Mouse (Mus musculus) ES-Bruce4 (cell line): ENCODE data around the gene Tra2a. TPM values are rescaled to one million over a fixed set of nuclear protein-coding genes. Genes with fewer than 3 reads are reported as not detected.
A peak's percentile ranks its signal among the peaks of the same experiment; 100 is the strongest.

Source experiments
- H3K27ac ChIP-seq: 2 replicates; pipeline ENCODE4 v1.5.1; 2012; ENCODE audit warnings: low read length, inconsistent platforms; ENCODE audit not compliant: insufficient read depth
- H3K27me3 ChIP-seq: 2 replicates; pipeline ENCODE4 v1.6.1; 2012; ENCODE audit warnings: mild to moderate bottlenecking, low read length, inconsistent platforms; ENCODE audit not compliant: control insufficient read depth, poor library complexity, insufficient read depth, severe bottlenecking
- H3K36me3 ChIP-seq: 2 replicates; pipeline ENCODE4 v1.6.1; 2012; ENCODE audit warnings: inconsistent platforms, mild to moderate bottlenecking, low read length, moderate library complexity; ENCODE audit not compliant: control insufficient read depth, poor library complexity, insufficient read depth, severe bottlenecking
- H3K4me1 ChIP-seq: one replicate; pipeline ENCODE4 v1.8.1; 2011; ENCODE audit warnings: low read length; ENCODE audit not compliant: control insufficient read depth, insufficient read depth
- H3K4me3 ChIP-seq: 2 replicates; pipeline ENCODE4 v1.5.1; 2011; ENCODE audit warnings: low read depth, mild to moderate bottlenecking, low read length
- H3K9ac ChIP-seq: 2 replicates; pipeline ENCODE4 v1.6.1; 2012; ENCODE audit warnings: low read depth, mild to moderate bottlenecking, inconsistent platforms; ENCODE audit not compliant: poor library complexity, severe bottlenecking
- H3K9me3 ChIP-seq: replicated peaks from 2 replicates; pipeline ENCODE4 v1.6.1; 2012; ENCODE audit warnings: mild to moderate bottlenecking, low read length, inconsistent platforms; ENCODE audit not compliant: control insufficient read depth, poor library complexity, insufficient read depth, severe bottlenecking
- CTCF ChIP-seq: IDR thresholded peaks from one replicate; pipeline ENCODE4 v1.8.1; 2011; ENCODE audit warnings: low read depth, low read length
- EP300 ChIP-seq: IDR thresholded peaks from 2 replicates; pipeline ENCODE4 v1.6.1; 2011; ENCODE audit warnings: low read depth, low read length; ENCODE audit not compliant: insufficient read depth
- POLR2A ChIP-seq: IDR thresholded peaks from one replicate; pipeline ENCODE4 v1.8.1; 2011; ENCODE audit warnings: low read length; ENCODE audit not compliant: insufficient read depth
- polyA plus RNA-seq: library from polyadenylated mRNA; stranded (reverse); fragments of >200 nt; gene quantifications from 2 replicates; pipeline ENCODE4 v1.2.4, GENCODE M21; 2011; ENCODE audit warnings: low read depth; ENCODE audit not compliant: missing spikeins, insufficient read depth, insufficient read length

The Tra2a gene
- polyA plus RNA-seq, 1 experiment = 328 TPM

- H3K27ac ChIP-seq = peak overlapping the region; percentile 78
- H3K27me3 ChIP-seq = no peaks in the 10 kb centered on the region
- TF ChIP-seq EP300 (no peak), POLR2A (no peak), CTCF (no peak)
- H3K4me3 ChIP-seq = peak overlapping the region; percentile 95
- no peaks in the 10 kb centered on the region for H3K4me1 ChIP-seq
- no peaks in the 10 kb centered on the region for H3K9me3 ChIP-seq
- H3K9ac ChIP-seq = peak overlapping the region; percentile 98
- H3K36me3 ChIP-seq = peaks cover 11% of the 10 kb centered on the region
Measured at GRCm38 (mm10) chr6:49263081-49263846, 569 bp downstream of the Tra2a start.

- Histone ChIP-seq H3K9ac (peak overlapping the region; percentile 98), H3K4me1 (no peaks in the 10 kb centered on the region), H3K27me3 (no peaks in the 10 kb centered on the region), H3K36me3 (peaks cover 17% of the 10 kb centered on the region), H3K9me3 (no peaks in the 10 kb centered on the region), H3K27ac (no peak overlapping the region), H3K4me3 (peak overlapping the region; percentile 95)
- TF ChIP-seq POLR2A (no peak), CTCF (no peak), EP300 (no peak)
Measured at GRCm38 (mm10) chr6:49262421-49262820, 1.4 kb downstream of the Tra2a start.

- Histone ChIP-seq H3K9ac (peak overlapping the region; percentile 52; the same call in 1 of the 2 replicates), H3K4me3 (peak overlapping the region; percentile 36), H3K36me3 (peaks cover 21% of the 10 kb centered on the region), H3K27me3 (no peaks in the 10 kb centered on the region), H3K4me1 (no peaks in the 10 kb centered on the region), H3K27ac (peak overlapping the region; percentile 87), H3K9me3 (no peaks in the 10 kb centered on the region)
- no peak for TF ChIP-seq CTCF
- TF ChIP-seq EP300 = no peak
- no peak for TF ChIP-seq POLR2A
Measured at GRCm38 (mm10) chr6:49259711-49260110, 4.1 kb downstream of the Tra2a start.

GRCm38 (mm10) chr6:49257880-49258279, 6.0 kb downstream of the Tra2a start:
- Histone ChIP-seq H3K9me3 (no peaks in the 10 kb centered on the region), H3K4me1 (no peaks in the 10 kb centered on the region), H3K4me3 (no peak overlapping the region), H3K36me3 (peaks cover 23% of the 10 kb centered on the region), H3K9ac (0 out of 2 replicates have a peak overlapping the region, but pooled peaks have one; percentile 9), H3K27ac (peak overlapping the region; percentile 67), H3K27me3 (no peaks in the 10 kb centered on the region)
- no peak for TF ChIP-seq EP300
- no peak for TF ChIP-seq CTCF
- no peak for TF ChIP-seq POLR2A

GRCm38 (mm10) chr6:49252207-49252606, 11.6 kb downstream of the Tra2a start:
- H3K4me1 ChIP-seq = no peaks in the 10 kb centered on the region
- peaks cover 55% of the 10 kb centered on the region for H3K36me3 ChIP-seq
- H3K4me3 ChIP-seq = no peak overlapping the region
- no peak overlapping the region for H3K9ac ChIP-seq
- TF ChIP-seq POLR2A (no peak), EP300 (no peak), CTCF (no peak)
- H3K27me3 ChIP-seq = no peaks in the 10 kb centered on the region
- H3K9me3 ChIP-seq = no peaks in the 10 kb centered on the region
- H3K27ac ChIP-seq = peak overlapping the region; percentile 54; the same call in 1 of the 2 replicates

- Histone ChIP-seq H3K27ac (no peak overlapping the region), H3K36me3 (peaks cover 62% of the 10 kb centered on the region), H3K27me3 (no peaks in the 10 kb centered on the region), H3K9me3 (no peaks in the 10 kb centered on the region), H3K4me3 (no peak overlapping the region), H3K4me1 (no peaks in the 10 kb centered on the region), H3K9ac (no peak overlapping the region)
- TF ChIP-seq CTCF = no peak
- TF ChIP-seq POLR2A = no peak
- TF ChIP-seq EP300 = no peak
Measured at GRCm38 (mm10) chr6:49251199-49251598, 12.6 kb downstream of the Tra2a start.
